Mouse (Mus musculus): Measurements from ENCODE around the gene Por. TPM values are rescaled to one million over a fixed set of nuclear protein-coding genes. Genes with fewer than 3 reads are reported as not detected.
A peak's percentile ranks its signal among the peaks of the same experiment; 100 is the strongest.

The Por gene
- polyA plus RNA-seq, 1 experiment from 2014 or later = 121 TPM

GRCm38 (mm10) chr5:135693281-135693853 is 23.5 kb downstream of the Por start:
- H3K36me3 ChIP-seq (ENCODE audit: control insufficient read depth, insufficient read depth, low read length) = no peaks in the 10 kb centered on the region
- WGBS = 97% methylated on average over 5 of the region's 5 CpGs
- no peak for ATAC-seq (ENCODE audit: insufficient number of reproducible peaks, low FRiP score, low TSS enrichment, low read depth)
- no peaks in the 10 kb centered on the region for H3K27me3 ChIP-seq (ENCODE audit: control insufficient read depth, insufficient read depth, low read length)
- DNase-seq (ENCODE audit: low spot score) = no peak
- H3K4me1 ChIP-seq (ENCODE audit: control insufficient read depth, insufficient read depth, low read length) = peaks cover 10% of the 10 kb centered on the region
- H3K4me2 ChIP-seq (ENCODE audit: low read depth, severe bottlenecking) = no peak overlapping the region
- no peak overlapping the region for H3K9ac ChIP-seq (ENCODE audit: low read length)
- H3K4me3 ChIP-seq (ENCODE audit: low read depth, low read length) = no peak overlapping the region
- no peaks in the 10 kb centered on the region for H3K9me3 ChIP-seq (ENCODE audit: control insufficient read depth, low read length)
- no peak overlapping the region for H3K27ac ChIP-seq (replicated peaks; ENCODE audit: low read depth, low read length)

- Histone ChIP-seq H3K27me3 (ENCODE audit: control insufficient read depth, insufficient read depth, low read length) (no peaks in the 10 kb centered on the region), H3K4me3 (ENCODE audit: low read depth, low read length) (no peak overlapping the region), H3K27ac (replicated peaks; ENCODE audit: low read depth, low read length) (0 out of 2 replicates have a peak overlapping the region, but pooled peaks have one; percentile 21), H3K36me3 (ENCODE audit: control insufficient read depth, insufficient read depth, low read length) (peaks cover 2% of the 10 kb centered on the region; the same call in 1 of the 2 replicates), H3K4me2 (ENCODE audit: low read depth, severe bottlenecking) (no peak overlapping the region), H3K4me1 (ENCODE audit: control insufficient read depth, insufficient read depth, low read length) (peaks cover 4% of the 10 kb centered on the region; the same call in 1 of the 2 replicates), H3K9ac (ENCODE audit: low read length) (no peak overlapping the region), H3K9me3 (ENCODE audit: control insufficient read depth, low read length) (no peaks in the 10 kb centered on the region)
- no peak for DNase-seq (ENCODE audit: low spot score)
- ATAC-seq (ENCODE audit: insufficient number of reproducible peaks, low FRiP score, low TSS enrichment, low read depth) = no peak
- 58% methylated on average over 7 of the region's 7 CpGs for WGBS
Observed at GRCm38 (mm10) chr5:135695277-135695721, 25.5 kb downstream of the Por start.

GRCm38 (mm10) chr5:135697711-135698111 is 27.9 kb downstream of the Por start:
- 90% methylated on average over 5 of the region's 5 CpGs for WGBS

GRCm38 (mm10) chr5:135701601-135702000 is 31.8 kb downstream of the Por start:
- peaks cover 2% of the 10 kb centered on the region; the same call in 1 of the 2 replicates for H3K36me3 ChIP-seq (ENCODE audit: control insufficient read depth, insufficient read depth, low read length)

More at GRCm38 (mm10) chr5:135697711-135698111, 27.9 kb downstream of the Por start:
- Histone ChIP-seq H3K36me3 (ENCODE audit: control insufficient read depth, insufficient read depth, low read length) (peaks cover 2% of the 10 kb centered on the region; the same call in 1 of the 2 replicates), H3K4me2 (ENCODE audit: low read depth, severe bottlenecking) (no peak overlapping the region), H3K27me3 (ENCODE audit: control insufficient read depth, insufficient read depth, low read length) (no peaks in the 10 kb centered on the region), H3K9me3 (ENCODE audit: control insufficient read depth, low read length) (no peaks in the 10 kb centered on the region), H3K4me1 (ENCODE audit: control insufficient read depth, insufficient read depth, low read length) (peaks cover 2% of the 10 kb centered on the region; the same call in 1 of the 2 replicates), H3K9ac (ENCODE audit: low read length) (no peak overlapping the region), H3K4me3 (ENCODE audit: low read depth, low read length) (no peak overlapping the region), H3K27ac (replicated peaks; ENCODE audit: low read depth, low read length) (no peak overlapping the region)
- ATAC-seq (ENCODE audit: insufficient number of reproducible peaks, low FRiP score, low TSS enrichment, low read depth) = no peak
- DNase-seq (ENCODE audit: low spot score) = no peak

GRCm38 (mm10) chr5:135702190-135702589 is 32.4 kb downstream of the Por start:
- WGBS = 90% methylated on average over 6 of the region's 6 CpGs
- ATAC-seq (ENCODE audit: insufficient number of reproducible peaks, low FRiP score, low TSS enrichment, low read depth) (no peak), DNase-seq (ENCODE audit: low spot score) (no peak)
- Histone ChIP-seq H3K27me3 (ENCODE audit: control insufficient read depth, insufficient read depth, low read length) (no peaks in the 10 kb centered on the region), H3K4me3 (ENCODE audit: low read depth, low read length) (no peak overlapping the region), H3K4me2 (ENCODE audit: low read depth, severe bottlenecking) (no peak overlapping the region), H3K9me3 (ENCODE audit: control insufficient read depth, low read length) (no peaks in the 10 kb centered on the region), H3K9ac (ENCODE audit: low read length) (no peak overlapping the region), H3K36me3 (ENCODE audit: control insufficient read depth, insufficient read depth, low read length) (peaks cover 5% of the 10 kb centered on the region), H3K27ac (replicated peaks; ENCODE audit: low read depth, low read length) (no peak overlapping the region), H3K4me1 (ENCODE audit: control insufficient read depth, insufficient read depth, low read length) (no peaks in the 10 kb centered on the region)

More at GRCm38 (mm10) chr5:135701601-135702000, 31.8 kb downstream of the Por start:
- WGBS = 97% methylated on average over 4 of the region's 4 CpGs
- Histone ChIP-seq H3K27me3 (ENCODE audit: control insufficient read depth, insufficient read depth, low read length) (no peaks in the 10 kb centered on the region), H3K4me2 (ENCODE audit: low read depth, severe bottlenecking) (no peak overlapping the region), H3K9me3 (ENCODE audit: control insufficient read depth, low read length) (no peaks in the 10 kb centered on the region), H3K9ac (ENCODE audit: low read length) (no peak overlapping the region), H3K4me3 (ENCODE audit: low read depth, low read length) (no peak overlapping the region), H3K4me1 (ENCODE audit: control insufficient read depth, insufficient read depth, low read length) (no peaks in the 10 kb centered on the region), H3K27ac (replicated peaks; ENCODE audit: low read depth, low read length) (no peak overlapping the region)
- DNase-seq (ENCODE audit: low spot score) (no peak), ATAC-seq (ENCODE audit: insufficient number of reproducible peaks, low FRiP score, low TSS enrichment, low read depth) (no peak)

GRCm38 (mm10) chr5:135702682-135703192 is 32.9 kb downstream of the Por start:
- Histone ChIP-seq H3K4me1 (ENCODE audit: control insufficient read depth, insufficient read depth, low read length) (no peaks in the 10 kb centered on the region), H3K9ac (ENCODE audit: low read length) (no peak overlapping the region), H3K36me3 (ENCODE audit: control insufficient read depth, insufficient read depth, low read length) (peaks cover 6% of the 10 kb centered on the region), H3K27me3 (ENCODE audit: control insufficient read depth, insufficient read depth, low read length) (no peaks in the 10 kb centered on the region), H3K27ac (replicated peaks; ENCODE audit: low read depth, low read length) (no peak overlapping the region), H3K4me3 (ENCODE audit: low read depth, low read length) (no peak overlapping the region), H3K9me3 (ENCODE audit: control insufficient read depth, low read length) (no peaks in the 10 kb centered on the region), H3K4me2 (ENCODE audit: low read depth, severe bottlenecking) (no peak overlapping the region)
- 77% methylated on average over 15 of the region's 15 CpGs for WGBS
- DNase-seq (ENCODE audit: low spot score) = no peak
- ATAC-seq (ENCODE audit: insufficient number of reproducible peaks, low FRiP score, low TSS enrichment, low read depth) = no peak

- Histone ChIP-seq H3K4me2 (ENCODE audit: low read depth, severe bottlenecking) (no peak overlapping the region), H3K4me1 (ENCODE audit: control insufficient read depth, insufficient read depth, low read length) (no peaks in the 10 kb centered on the region), H3K27me3 (ENCODE audit: control insufficient read depth, insufficient read depth, low read length) (no peaks in the 10 kb centered on the region), H3K9me3 (ENCODE audit: control insufficient read depth, low read length) (no peaks in the 10 kb centered on the region), H3K9ac (ENCODE audit: low read length) (no peak overlapping the region), H3K27ac (replicated peaks; ENCODE audit: low read depth, low read length) (no peak overlapping the region), H3K4me3 (ENCODE audit: low read depth, low read length) (no peak overlapping the region), H3K36me3 (ENCODE audit: control insufficient read depth, insufficient read depth, low read length) (peaks cover 6% of the 10 kb centered on the region)
- DNase-seq (ENCODE audit: low spot score) (no peak), ATAC-seq (ENCODE audit: insufficient number of reproducible peaks, low FRiP score, low TSS enrichment, low read depth) (no peak)
- 91% methylated on average over 7 of the region's 7 CpGs for WGBS
Observed at GRCm38 (mm10) chr5:135703431-135703830, 33.6 kb downstream of the Por start.

GRCm38 (mm10) chr5:135705383-135705782 is 35.5 kb downstream of the Por start:
- H3K27me3 ChIP-seq (ENCODE audit: control insufficient read depth, insufficient read depth, low read length) = no peaks in the 10 kb centered on the region
- no peak for ATAC-seq (ENCODE audit: insufficient number of reproducible peaks, low FRiP score, low TSS enrichment, low read depth)
- no peak overlapping the region for H3K9ac ChIP-seq (ENCODE audit: low read length)
- no peak overlapping the region for H3K4me3 ChIP-seq (ENCODE audit: low read depth, low read length)
- 90% methylated on average over 4 of the region's 4 CpGs for WGBS
- H3K9me3 ChIP-seq (ENCODE audit: control insufficient read depth, low read length) = 0 out of 2 replicates have a peak, but pooled peaks cover 2% of the 10 kb centered on the region
- DNase-seq (ENCODE audit: low spot score) = no peak
- no peak overlapping the region for H3K27ac ChIP-seq (replicated peaks; ENCODE audit: low read depth, low read length)
- H3K4me1 ChIP-seq (ENCODE audit: control insufficient read depth, insufficient read depth, low read length) = no peaks in the 10 kb centered on the region
- H3K4me2 ChIP-seq (ENCODE audit: low read depth, severe bottlenecking) = no peak overlapping the region
- H3K36me3 ChIP-seq (ENCODE audit: control insufficient read depth, insufficient read depth, low read length) = peaks cover 7% of the 10 kb centered on the region
